Mouse (Mus musculus) adrenal gland, postnatal 36 days (tissue): Measurements from ENCODE around the gene Cenpp. TPM values are rescaled to one million over a fixed set of nuclear protein-coding genes. Genes with fewer than 3 reads are reported as not detected.
A peak's percentile ranks its signal among the peaks of the same experiment; 100 is the strongest.

Experiments
- DNase-seq, 2 experiments: peaks; one replicate each; pipeline ENCODE4 v3.0.0; 2021; ENCODE audit warnings: mixed read lengths in 1 of 2
- total RNA-seq, 2 experiments: library from RNA; stranded (reverse); gene quantifications; 2 replicates each; pipeline ENCODE4 v1.2.3; 2021

Gene Cenpp
- total RNA-seq, 2 experiments from 2014 or later, result 1.2 to 2.4 TPM

DNA sequence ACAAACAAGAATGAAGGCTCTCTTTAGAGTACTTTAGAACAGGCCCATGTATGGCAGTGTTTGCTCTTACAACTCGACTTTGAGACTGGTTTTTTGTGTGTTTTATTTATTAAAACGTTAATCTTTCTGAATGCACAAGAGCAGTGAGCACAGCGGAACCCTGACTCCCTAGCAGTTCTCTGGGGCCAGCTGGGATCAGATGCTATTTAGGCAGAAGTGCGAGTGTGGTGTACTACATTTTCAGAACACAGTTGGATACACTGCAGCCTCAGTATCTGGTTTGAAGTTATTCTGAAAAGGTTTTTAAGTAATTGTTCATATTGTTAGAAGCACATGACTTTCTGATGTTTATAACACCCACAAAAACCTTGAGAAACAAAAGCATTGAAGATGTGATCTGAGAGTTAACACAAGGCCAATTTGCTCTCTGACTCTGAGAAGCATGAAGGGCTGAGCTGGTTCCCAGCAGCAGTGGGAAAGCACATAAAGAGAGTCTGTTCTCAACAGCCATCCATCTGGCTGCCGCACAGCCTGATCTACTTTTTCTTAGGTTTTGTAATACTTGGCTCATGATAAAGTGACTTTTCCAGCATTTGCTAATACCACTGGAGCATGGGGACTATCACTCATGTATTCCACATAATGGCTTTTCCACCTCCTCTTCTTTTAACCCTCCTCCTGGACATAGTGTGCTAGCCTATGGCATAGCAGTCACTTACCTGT lies 191.7 kb downstream of the Cenpp start:
- peak; percentile 28 to 32 for DNase-seq

DNA sequence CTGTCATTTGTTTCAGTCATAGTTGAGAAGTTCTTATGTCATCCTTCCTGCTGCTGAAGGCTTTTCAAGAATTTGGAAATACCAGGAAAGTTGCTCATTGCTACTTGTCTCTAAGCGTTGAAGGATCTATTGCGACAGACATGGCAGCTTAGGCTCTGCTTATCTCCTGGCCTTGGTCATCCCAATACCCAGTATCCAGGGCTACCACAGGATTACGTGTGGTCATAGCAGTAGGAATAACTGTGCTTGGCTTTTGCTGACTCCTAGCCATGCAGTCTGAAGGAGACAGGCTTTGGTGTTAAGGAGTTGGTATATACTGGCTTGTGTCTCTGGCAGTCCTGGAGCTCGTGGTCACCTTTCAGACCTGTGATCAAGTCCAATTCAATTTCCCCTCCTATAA lies 192.3 kb downstream of the Cenpp start:
- DNase-seq, result peak; percentile 57 to 67

DNA sequence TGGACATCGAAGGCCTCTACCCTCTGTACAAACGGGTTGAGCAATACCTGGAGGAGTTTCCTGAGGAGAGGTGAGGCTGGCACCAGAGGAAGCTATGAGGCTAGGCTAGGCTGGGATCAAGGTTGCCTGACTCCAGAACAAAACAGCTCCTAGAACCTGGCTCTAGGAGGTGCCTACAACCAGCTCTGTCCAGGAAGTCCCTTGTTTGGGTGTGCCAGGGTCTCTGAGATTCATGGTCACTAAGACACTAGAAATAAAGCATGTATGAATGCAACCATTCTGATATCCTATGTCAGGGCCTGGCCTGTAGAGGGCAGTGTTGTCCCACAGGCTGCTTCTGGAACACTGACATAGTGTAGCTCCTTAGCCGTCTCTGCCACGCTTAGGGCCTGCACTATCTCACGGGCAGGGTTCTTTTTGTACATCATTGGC lies 203.3 kb downstream of the Cenpp start:
- DNase-seq, result peak; percentile 88 to 90

DNA sequence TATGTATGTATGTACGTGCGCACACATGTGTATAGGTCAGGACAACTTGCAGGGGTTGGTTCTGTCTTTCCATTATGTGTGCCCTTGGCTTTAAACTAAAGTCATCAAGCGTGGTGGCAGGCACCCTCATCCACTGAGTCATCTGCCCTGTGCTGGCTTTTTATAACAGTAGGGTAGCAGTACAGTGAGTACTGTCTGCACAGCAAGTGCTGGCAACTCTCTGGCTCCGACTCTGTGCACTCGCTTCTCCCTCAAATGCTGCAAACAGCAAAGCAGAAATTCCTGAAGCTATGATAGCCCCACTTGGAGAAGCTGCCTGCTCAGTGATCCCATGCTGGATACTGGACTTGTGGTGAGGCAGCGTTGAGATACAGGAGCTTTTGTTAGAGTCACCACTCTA lies 208.1 kb downstream of the Cenpp start:
- DNase-seq, result peak in 1 of 2 experiments; percentile 60

DNA sequence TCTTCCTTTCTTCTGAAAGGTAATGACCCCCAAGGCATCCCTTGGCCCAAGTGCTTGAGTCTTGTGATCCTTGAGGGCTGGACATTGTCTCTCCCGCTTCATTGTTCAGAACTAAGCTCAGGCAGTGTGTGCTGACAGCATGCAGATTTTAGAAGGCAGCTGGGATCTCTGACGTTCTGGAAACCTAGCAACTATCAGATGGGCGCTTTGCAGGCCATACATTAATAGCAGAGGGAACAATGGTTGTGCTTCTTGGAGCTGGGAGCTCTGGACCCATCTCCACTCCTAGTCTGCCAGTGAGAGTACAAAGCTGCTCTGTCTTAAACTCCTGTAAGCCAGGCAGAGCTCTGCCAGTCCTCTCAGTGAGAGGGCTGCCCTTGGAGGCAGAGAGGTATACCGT lies 216.4 kb downstream of the Cenpp start:
- DNase-seq, result no peak

DNA sequence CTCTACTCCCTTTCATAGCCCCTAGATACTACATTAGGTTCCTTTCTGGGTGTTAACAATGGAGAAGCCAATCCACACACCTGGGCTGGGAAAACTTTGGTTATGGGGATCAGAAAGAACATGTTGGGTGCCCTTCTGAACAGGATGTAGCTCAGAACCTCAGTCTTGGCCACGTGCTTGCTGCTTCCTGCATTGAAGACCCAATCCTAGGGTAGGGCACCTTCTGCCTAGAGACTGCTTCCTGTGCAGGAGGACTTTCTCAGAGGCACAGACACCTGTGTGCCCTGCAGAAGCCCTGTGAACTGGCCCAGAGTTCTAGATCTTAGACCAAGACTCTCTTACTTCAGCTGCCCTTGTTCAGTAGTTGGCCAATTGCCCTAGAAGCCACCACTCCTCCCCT lies 216.8 kb downstream of the Cenpp start:
- DNase-seq, result no peak

DNA sequence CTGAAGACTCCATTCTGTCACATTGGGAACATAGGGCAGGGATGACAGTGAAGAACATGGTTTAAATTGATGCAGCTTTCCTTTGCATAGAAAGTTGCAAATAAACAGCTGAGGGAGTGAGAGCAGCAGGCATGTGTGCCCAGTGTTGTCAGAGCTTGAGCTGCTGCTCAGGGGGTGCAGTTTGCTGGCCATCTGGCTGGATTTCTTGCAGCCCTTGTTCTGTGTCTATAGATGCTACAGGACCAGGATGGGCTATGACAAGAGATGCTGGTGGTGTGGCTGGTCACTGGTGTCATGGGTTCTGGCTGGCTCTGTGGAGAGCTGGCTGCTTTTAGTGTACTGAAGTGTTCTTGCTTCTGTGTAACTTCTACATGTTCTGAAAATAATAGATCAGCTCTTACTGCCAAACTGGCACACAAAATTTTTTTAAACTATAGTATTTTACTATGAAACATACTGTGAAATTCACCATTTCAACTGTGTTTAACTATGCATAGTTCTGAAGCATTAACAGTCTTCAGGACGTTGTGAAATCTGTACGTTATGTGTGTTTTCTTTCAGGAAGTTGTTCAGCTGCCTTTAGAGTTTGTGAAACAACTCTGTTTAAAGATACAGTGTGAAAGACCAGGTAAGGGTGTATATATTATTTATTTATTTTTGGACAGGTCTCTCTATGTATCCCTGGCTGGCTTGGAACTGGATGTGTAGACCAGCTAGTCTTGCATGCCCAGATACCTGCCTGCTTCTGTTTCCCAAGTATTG lies 219.1 kb downstream of the Cenpp start:
- DNase-seq, result no peak

DNA sequence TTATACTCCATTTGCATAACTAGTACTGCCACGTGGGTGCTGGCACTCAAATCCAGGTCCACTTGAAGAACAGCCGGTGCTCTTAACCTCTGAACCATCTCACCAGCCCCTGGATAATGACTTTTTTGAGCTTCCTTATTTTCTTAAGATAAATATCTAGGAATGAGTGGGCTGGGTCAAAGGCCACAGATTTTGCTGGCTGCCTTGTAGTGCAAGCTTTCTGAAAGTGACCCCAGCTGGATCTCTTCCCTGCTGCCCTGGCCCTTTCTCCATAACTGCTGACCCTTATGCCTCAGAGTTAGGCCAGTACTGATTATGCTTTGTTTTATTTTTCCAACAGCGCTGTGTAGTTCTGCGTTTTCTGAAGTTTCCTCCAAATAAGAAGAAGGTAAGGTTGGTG lies 222.1 kb downstream of the Cenpp start:
- no peak for DNase-seq

DNA sequence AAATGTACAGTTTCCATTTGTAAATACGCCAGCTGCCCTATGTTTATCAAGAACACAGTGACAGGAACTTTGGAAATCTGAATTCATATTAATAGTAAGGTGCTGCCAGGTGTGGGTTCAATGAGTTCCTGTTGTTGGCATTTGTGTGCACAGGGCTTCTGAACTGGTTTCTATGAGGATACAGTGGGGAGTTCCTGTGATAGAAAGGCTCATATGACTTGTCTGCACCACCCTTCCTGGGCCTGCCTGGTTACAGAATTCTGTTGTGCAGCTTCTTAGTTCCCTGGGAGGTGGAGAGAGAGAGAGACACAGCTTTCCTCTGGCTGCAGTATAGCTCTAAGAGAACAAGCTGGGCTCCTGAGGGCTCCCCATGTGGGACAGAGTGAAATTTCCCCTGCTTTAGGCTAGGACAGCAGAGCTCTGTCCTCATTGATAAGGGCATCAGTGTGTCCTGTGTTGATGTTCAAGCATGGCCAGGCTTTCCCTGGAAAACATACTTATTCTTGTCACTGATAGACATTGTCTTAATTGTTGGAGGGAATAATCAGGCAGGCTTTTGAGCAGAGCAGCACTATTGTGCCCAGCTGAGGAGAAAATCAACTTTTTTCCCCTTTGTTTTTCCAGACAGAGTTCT lies 224.4 kb downstream of the Cenpp start:
- no peak for DNase-seq

DNA sequence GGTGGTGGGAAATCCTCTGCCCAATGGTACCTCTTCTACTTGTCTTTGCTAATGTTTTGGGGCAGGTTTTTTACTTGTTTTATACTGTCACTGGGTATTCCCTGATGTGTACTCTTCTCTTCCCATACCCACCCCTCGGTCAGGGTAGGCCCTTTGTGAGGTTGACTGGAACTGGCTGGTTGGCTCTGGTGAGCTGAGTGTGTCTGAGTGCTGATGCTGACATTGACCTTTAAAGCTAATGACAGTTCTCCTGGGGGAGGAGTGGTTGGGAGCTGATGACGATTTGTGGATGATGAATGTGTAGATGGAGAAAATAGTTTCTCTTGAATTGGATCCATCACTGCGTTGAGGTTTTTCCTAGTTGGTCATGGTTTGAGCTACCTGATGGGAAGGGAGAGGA lies 225.8 kb downstream of the Cenpp start:
- DNase-seq, result peak; percentile 63 to 66

DNA sequence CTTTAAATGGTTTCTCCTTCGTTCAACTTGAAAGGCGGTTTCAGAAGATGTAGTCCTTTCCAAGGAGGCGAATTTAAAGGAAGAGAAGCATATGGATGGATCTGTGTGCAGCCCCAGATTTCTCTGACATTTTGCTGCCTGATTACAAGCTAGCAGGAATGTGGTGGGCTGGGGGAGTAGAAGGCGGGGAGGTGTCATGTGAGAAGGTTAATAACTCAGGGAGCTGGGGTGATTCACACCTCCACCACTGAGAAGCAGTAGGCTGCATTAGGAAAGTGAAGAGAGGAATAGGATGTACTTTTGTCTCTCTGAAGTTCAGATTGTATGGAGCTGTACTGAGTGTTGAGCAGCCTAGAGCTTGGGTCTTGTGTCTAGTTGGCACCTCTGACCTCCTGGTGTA lies 230.6 kb downstream of the Cenpp start:
- DNase-seq, result no peak

DNA sequence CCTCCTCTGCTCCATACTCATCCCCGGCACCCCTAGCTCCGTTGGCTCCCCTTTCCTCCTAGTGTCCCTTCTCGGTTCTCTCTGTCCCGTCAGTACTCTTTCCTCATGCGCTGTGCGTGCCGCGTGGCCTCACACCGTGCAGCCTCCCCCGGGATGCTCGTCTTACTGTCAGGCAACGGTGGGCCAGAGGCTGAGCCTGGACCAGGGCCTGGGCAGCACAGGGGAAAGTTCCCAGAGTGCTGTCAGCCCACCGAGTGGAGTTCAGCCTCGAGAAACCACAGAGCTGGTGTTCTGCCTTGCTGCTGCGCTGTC lies 231.0 kb downstream of the Cenpp start:
- DNase-seq, result peak in 1 of 2 experiments; percentile 48

DNA sequence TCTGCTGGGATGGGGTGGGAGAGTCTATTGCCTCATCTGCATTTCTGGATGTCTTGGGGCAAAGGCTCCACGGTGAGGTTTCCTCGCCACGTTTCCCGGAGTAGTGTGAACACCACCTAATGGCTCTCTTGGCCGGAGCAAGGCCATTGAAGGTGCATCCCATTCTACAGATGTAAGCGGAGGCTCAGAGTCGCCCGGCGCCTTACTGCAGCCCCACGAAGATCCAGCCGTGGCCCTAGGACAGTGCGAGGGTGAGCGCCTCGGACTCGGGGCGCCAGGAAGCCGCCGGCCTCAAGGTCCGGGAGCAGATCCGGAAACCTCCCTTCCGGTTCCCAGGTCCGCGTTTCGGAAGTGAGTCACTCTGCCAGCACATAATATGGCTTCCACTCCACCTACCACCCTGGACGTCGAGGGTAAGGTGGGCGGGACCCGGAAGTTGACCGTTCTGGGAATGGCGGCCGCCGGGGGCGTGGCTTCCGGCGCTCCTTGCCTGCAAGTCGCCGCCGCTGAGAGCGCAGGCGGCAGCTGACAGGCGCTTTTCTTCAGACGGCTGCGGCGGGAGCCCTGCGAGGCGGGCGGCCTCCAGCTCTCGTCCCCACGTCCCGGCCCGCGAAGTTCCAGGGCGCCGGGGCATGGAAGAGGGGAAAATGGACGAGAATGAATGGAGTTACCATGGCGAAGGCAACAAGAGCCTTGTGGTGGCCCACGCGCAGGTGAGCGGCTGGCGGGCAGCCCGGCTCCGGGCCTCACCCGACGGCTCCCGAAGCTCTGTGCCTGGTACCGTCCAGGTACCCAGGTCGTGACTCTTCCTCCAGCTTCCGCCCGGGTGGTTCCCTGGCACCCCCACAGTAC lies 231.6 kb downstream of the Cenpp start, which contains the start of gene Ippk:
TSS of gene Ippk (plus strand) at position 496 of the 852 bp plus-strand sequence.
- peak; percentile 99 for DNase-seq

Other genes starting within 250 kb of the Cenpp start
- gene Ippk, start 231.5 kb downstream of the Cenpp start, total RNA-seq, result 10 to 100 TPM; 33.1 to 49.4 TPM
- gene Tes3-ps, start 159.5 kb downstream of the Cenpp start, total RNA-seq, result 1 to 10 TPM; 1.5 to 1.7 TPM
- 1 to 10 TPM; 6.7 to 6.9 TPM for gene Ecm2, start 148.0 kb downstream of the Cenpp start, total RNA-seq
- gene Aspn, start 108.3 kb downstream of the Cenpp start, total RNA-seq, result 10 to 100 TPM in 1 of 2 experiments, 1 to 10 TPM in 1; 4.9 to 10.6 TPM
- gene Omd, start 70.3 kb downstream of the Cenpp start, total RNA-seq, result 1 to 10 TPM; 4.1 to 4.4 TPM
- gene Ogn, start 44.7 kb downstream of the Cenpp start, total RNA-seq, result 10 to 100 TPM; 45.6 to 52.5 TPM
- gene Nol8, start 293 bp upstream of the Cenpp start, total RNA-seq, result 10 to 100 TPM; 24.5 to 25.4 TPM
- gene Iars, start 29.3 kb upstream of the Cenpp start, total RNA-seq, result 10 to 100 TPM; 82.4 to 91.0 TPM
- not detected for gene Gm30302, start 146.2 kb upstream of the Cenpp start, total RNA-seq